Mouse (Mus musculus): ENCODE data around the gene Kif3b. TPM values are rescaled to one million over a fixed set of nuclear protein-coding genes. Genes with fewer than 3 reads are reported as not detected.

Kif3b gene
- polyA plus RNA-seq, 1 experiment from 2014 or later, result 26.9 TPM

GRCm38 (mm10) chr2:153334281-153334680, 43.1 kb downstream of the Kif3b start:
- Histone ChIP-seq H3K9me3 (replicated peaks; ENCODE audit: control insufficient read depth, low read length, poor library complexity, severe bottlenecking) (no peaks in the 10 kb centered on the region), H3K36me3 (ENCODE audit: control insufficient read depth, insufficient read depth, low read length) (peaks cover 24% of the 10 kb centered on the region), H3K4me3 (ENCODE audit: low read depth, low read length) (no peak overlapping the region), H3K4me1 (ENCODE audit: control insufficient read depth, insufficient read depth, low read length) (no peaks in the 10 kb centered on the region), H3K9ac (ENCODE audit: low read depth, low read length) (no peak overlapping the region), H3K4me2 (ENCODE audit: low read length) (no peak overlapping the region), H3K27me3 (ENCODE audit: control insufficient read depth, insufficient read depth, low read depth, low read length) (no peaks in the 10 kb centered on the region), H3K27ac (ENCODE audit: low read length) (no peak overlapping the region)
- no peak for ATAC-seq
- 85% methylated on average over 3 of the region's 3 CpGs for WGBS

DNA sequence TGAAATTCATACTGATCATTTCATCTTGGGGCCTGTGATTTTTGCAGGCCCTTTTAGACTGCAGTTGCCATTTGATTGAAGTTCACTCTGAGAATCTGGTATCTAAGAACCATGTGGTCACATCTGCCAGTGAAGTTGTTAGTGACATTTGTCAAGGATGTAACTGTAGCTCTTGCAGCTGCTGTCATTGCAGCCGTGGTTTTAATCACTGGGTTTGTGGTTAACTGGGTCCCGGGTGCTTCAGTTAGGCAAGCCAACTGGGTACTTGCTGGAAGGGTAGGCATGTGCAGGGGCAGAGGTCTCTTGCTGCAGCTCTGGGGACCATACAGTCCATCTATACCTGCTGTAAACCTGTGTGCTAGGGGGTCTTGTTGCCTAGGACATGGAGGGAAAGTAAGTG, 44.9 kb downstream of the Kif3b start:
- no peak overlapping the region for H3K9ac ChIP-seq (ENCODE audit: low read depth, low read length)
- H3K4me2 ChIP-seq (ENCODE audit: low read length), result no peak overlapping the region
- H3K4me1 ChIP-seq (ENCODE audit: control insufficient read depth, insufficient read depth, low read length), result no peaks in the 10 kb centered on the region
- peaks cover 10% of the 10 kb centered on the region; the same call in 1 of the 2 replicates for H3K36me3 ChIP-seq (ENCODE audit: control insufficient read depth, insufficient read depth, low read length)
- no peak overlapping the region for H3K27ac ChIP-seq (ENCODE audit: low read length)
- WGBS, result 80% methylated on average over 2 of the region's 2 CpGs
- no peaks in the 10 kb centered on the region for H3K9me3 ChIP-seq (replicated peaks; ENCODE audit: control insufficient read depth, low read length, poor library complexity, severe bottlenecking)
- no peaks in the 10 kb centered on the region for H3K27me3 ChIP-seq (ENCODE audit: control insufficient read depth, insufficient read depth, low read depth, low read length)
- no peak overlapping the region for H3K4me3 ChIP-seq (ENCODE audit: low read depth, low read length)
- ATAC-seq, result no peak

DNA sequence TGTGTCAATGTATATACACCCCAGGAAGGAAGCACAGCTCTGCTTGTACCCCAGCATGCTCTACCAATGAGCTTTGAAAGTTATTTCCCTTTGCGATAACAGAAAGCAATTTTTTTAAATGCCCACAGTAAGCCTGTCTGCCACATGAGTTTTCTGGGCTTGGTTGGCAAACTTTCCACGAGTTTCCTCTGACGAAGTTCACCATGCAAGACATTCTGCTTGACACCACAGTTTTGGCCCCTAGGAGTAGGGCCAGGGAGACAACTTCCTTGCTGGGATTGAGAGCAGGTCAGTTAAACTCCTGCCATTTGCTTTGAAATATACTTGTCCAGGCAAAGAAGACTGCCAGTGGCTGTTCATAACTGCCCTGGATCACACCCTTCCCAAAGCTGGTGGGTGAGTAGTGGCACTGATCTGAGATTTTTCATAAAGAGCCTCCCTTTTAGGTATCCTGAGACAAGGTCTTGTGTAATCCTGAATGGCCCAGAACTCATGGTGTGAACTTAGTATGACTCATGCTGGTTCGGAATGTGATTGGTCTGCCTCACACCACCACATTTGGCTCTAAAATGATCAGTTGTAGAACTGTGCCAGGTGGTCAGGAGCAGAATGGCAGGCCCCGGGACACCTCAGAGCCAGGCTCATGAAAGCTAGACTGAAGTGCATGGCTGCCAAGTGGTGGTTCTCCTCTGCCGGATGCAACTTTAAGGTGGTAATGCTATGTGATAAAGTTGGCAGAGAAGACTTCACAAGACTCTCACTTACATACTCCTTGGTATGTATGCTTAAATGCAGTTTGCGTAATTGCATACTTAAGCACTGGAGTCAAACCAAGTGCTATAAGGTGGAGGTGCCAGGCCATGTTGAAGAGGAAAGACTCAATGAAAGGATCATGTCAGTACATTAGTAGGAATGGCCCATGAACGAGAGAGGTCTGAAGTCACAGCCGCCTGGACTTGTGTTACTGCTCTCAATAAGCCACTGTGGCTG, 47.4 kb downstream of the Kif3b start:
- no peaks in the 10 kb centered on the region for H3K4me1 ChIP-seq (ENCODE audit: control insufficient read depth, insufficient read depth, low read length)
- H3K4me2 ChIP-seq (ENCODE audit: low read length), result no peak overlapping the region
- no peak for ATAC-seq
- H3K27ac ChIP-seq (ENCODE audit: low read length), result no peak overlapping the region
- H3K27me3 ChIP-seq (ENCODE audit: control insufficient read depth, insufficient read depth, low read depth, low read length), result no peaks in the 10 kb centered on the region
- H3K4me3 ChIP-seq (ENCODE audit: low read depth, low read length), result no peak overlapping the region
- H3K9ac ChIP-seq (ENCODE audit: low read depth, low read length), result no peak overlapping the region
- WGBS, result 92% methylated on average over 9 of the region's 9 CpGs
- H3K36me3 ChIP-seq (ENCODE audit: control insufficient read depth, insufficient read depth, low read length), result no peaks in the 10 kb centered on the region
- no peaks in the 10 kb centered on the region for H3K9me3 ChIP-seq (replicated peaks; ENCODE audit: control insufficient read depth, low read length, poor library complexity, severe bottlenecking)

GRCm38 (mm10) chr2:153342166-153342565, 51.0 kb downstream of the Kif3b start:
- Histone ChIP-seq H3K4me3 (ENCODE audit: low read depth, low read length) (no peak overlapping the region), H3K27ac (ENCODE audit: low read length) (no peak overlapping the region), H3K4me1 (ENCODE audit: control insufficient read depth, insufficient read depth, low read length) (peaks cover 5% of the 10 kb centered on the region; the same call in 1 of the 2 replicates), H3K4me2 (ENCODE audit: low read length) (no peak overlapping the region), H3K36me3 (ENCODE audit: control insufficient read depth, insufficient read depth, low read length) (no peaks in the 10 kb centered on the region), H3K9me3 (replicated peaks; ENCODE audit: control insufficient read depth, low read length, poor library complexity, severe bottlenecking) (no peaks in the 10 kb centered on the region), H3K9ac (ENCODE audit: low read depth, low read length) (no peak overlapping the region), H3K27me3 (ENCODE audit: control insufficient read depth, insufficient read depth, low read depth, low read length) (no peaks in the 10 kb centered on the region)
- no peak for ATAC-seq
- 94% methylated on average over 6 of the region's 6 CpGs for WGBS

DNA sequence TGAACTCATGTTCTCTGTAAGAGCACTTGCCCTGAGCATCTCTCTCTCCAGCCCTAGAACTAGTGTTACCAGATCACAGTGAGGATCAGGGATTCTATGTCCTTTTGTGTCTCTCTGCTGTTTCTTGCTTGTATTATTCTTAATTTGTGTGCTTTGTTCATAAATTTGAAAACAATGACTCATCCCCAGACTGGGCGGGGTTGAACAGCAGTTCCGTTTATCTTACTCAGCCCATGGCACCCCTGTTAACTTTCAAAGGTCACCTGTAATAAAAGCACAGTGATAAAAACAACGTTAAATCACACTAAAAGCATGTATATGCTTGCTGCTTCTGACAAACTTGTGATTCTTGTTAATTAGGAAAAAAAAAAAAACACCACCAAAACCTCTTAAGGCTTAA, 51.4 kb downstream of the Kif3b start:
- H3K4me1 ChIP-seq (ENCODE audit: control insufficient read depth, insufficient read depth, low read length), result peaks cover 9% of the 10 kb centered on the region
- WGBS, result 91% methylated on average over 3 of the region's 3 CpGs

DNA sequence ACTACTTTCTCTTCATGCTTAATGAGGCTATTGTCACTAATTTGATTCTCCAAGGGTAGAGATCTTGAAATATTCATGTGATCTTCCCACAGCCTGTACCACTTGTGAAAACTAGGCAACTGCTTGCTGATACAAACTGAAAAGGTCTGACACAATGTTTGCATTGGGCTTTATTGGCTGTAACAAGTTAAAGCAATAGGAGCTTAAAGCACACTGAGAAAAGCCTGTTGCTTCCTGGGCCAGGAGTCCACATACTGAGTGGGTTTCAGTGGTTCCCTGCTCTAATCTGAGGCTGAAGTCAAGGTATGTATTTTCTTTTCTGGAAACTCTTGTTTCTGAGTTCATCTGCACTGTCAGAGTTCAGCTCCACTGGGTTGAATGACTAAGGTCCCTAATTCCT, 52.0 kb downstream of the Kif3b start:
- Histone ChIP-seq H3K9me3 (replicated peaks; ENCODE audit: control insufficient read depth, low read length, poor library complexity, severe bottlenecking) (no peaks in the 10 kb centered on the region), H3K27ac (ENCODE audit: low read length) (no peak overlapping the region), H3K4me1 (ENCODE audit: control insufficient read depth, insufficient read depth, low read length) (peaks cover 12% of the 10 kb centered on the region), H3K4me3 (ENCODE audit: low read depth, low read length) (no peak overlapping the region), H3K4me2 (ENCODE audit: low read length) (no peak overlapping the region), H3K9ac (ENCODE audit: low read depth, low read length) (no peak overlapping the region), H3K27me3 (ENCODE audit: control insufficient read depth, insufficient read depth, low read depth, low read length) (no peaks in the 10 kb centered on the region), H3K36me3 (ENCODE audit: control insufficient read depth, insufficient read depth, low read length) (no peaks in the 10 kb centered on the region)
- ATAC-seq, result no peak

More for the DNA sequence above, 51.4 kb downstream of the Kif3b start:
- H3K9ac ChIP-seq (ENCODE audit: low read depth, low read length), result no peak overlapping the region
- no peak overlapping the region for H3K4me2 ChIP-seq (ENCODE audit: low read length)
- H3K9me3 ChIP-seq (replicated peaks; ENCODE audit: control insufficient read depth, low read length, poor library complexity, severe bottlenecking), result no peaks in the 10 kb centered on the region
- no peaks in the 10 kb centered on the region for H3K27me3 ChIP-seq (ENCODE audit: control insufficient read depth, insufficient read depth, low read depth, low read length)
- H3K36me3 ChIP-seq (ENCODE audit: control insufficient read depth, insufficient read depth, low read length), result no peaks in the 10 kb centered on the region
- no peak overlapping the region for H3K4me3 ChIP-seq (ENCODE audit: low read depth, low read length)
- no peak for ATAC-seq
- H3K27ac ChIP-seq (ENCODE audit: low read length), result no peak overlapping the region

DNA sequence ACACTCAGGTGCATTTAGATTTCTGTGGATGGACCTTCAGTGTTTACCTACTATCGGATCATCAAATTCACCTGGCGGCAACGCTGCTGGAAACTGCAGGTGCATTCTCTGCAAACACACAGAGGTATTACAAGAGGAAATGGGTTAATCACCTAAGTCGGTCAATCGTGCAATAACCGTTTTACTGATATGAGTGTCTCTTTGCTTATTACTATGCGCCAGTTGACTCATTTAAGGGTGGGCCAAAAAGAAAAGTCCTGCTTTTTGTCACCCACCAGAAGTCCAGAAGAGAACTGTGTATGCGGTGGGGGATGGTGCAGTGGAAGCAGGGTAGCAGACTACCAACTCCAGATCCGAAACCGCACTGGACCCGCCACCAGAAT, 53.8 kb downstream of the Kif3b start:
- 5% methylated on average over 11 of the region's 11 CpGs for WGBS

GRCm38 (mm10) chr2:153345454-153346220, 54.4 kb downstream of the Kif3b start, which contains the start of gene Asxl1:
Gene Asxl1 (plus strand): TSS chr2:153345829.
- no peaks in the 10 kb centered on the region for H3K27me3 ChIP-seq (ENCODE audit: control insufficient read depth, insufficient read depth, low read depth, low read length)
- H3K27ac ChIP-seq (ENCODE audit: low read length), result peak within 1 kb of the TSS; percentile 96
- WGBS, result under 1% methylated on average over 63 of the region's 79 CpGs
- H3K4me3 ChIP-seq (ENCODE audit: low read depth, low read length), result peak within 1 kb of the TSS; percentile 88
- H3K36me3 ChIP-seq (ENCODE audit: control insufficient read depth, insufficient read depth, low read length), result no peaks in the 10 kb centered on the region
- no peaks in the 10 kb centered on the region for H3K9me3 ChIP-seq (replicated peaks; ENCODE audit: control insufficient read depth, low read length, poor library complexity, severe bottlenecking)
- H3K4me1 ChIP-seq (ENCODE audit: control insufficient read depth, insufficient read depth, low read length), result peaks cover 29% of the 10 kb centered on the region
- peak within 1 kb of the TSS; percentile 79 for H3K9ac ChIP-seq (ENCODE audit: low read depth, low read length)
- H3K4me2 ChIP-seq (ENCODE audit: low read length), result peak within 1 kb of the TSS; percentile 66
- peak; percentile 97 for ATAC-seq

More for the DNA sequence above, 53.8 kb downstream of the Kif3b start:
- H3K27me3 ChIP-seq (ENCODE audit: control insufficient read depth, insufficient read depth, low read depth, low read length), result no peaks in the 10 kb centered on the region
- H3K9me3 ChIP-seq (replicated peaks; ENCODE audit: control insufficient read depth, low read length, poor library complexity, severe bottlenecking), result no peaks in the 10 kb centered on the region
- peaks cover 25% of the 10 kb centered on the region for H3K4me1 ChIP-seq (ENCODE audit: control insufficient read depth, insufficient read depth, low read length)
- H3K27ac ChIP-seq (ENCODE audit: low read length), result peak overlapping the region; percentile 79
- H3K36me3 ChIP-seq (ENCODE audit: control insufficient read depth, insufficient read depth, low read length), result no peaks in the 10 kb centered on the region
- H3K9ac ChIP-seq (ENCODE audit: low read depth, low read length), result peak overlapping the region; percentile 63
- peak overlapping the region; percentile 88 for H3K4me3 ChIP-seq (ENCODE audit: low read depth, low read length)
- peak overlapping the region; percentile 66 for H3K4me2 ChIP-seq (ENCODE audit: low read length)
- ATAC-seq, result no peak
